Mouse (Mus musculus) neural tube, embryonic 12.5 days (tissue): Measurements from ENCODE around the gene Rnf212b. TPM values are rescaled to one million over a fixed set of nuclear protein-coding genes. Genes with fewer than 3 reads are reported as not detected.

Experiments
- ATAC-seq: fragments of 200-750 bp; cut with Nextera tagmentation; 2 replicates; pipeline ENCODE4 v1.8.0; 2017; ENCODE audit warnings: low read depth, mild to moderate bottlenecking, moderate TSS enrichment, moderate library complexity; ENCODE audit not compliant: low FRiP score
- H3K27ac ChIP-seq: fragments of 300-500 bp; sonication (generic); 2 replicates; pipeline ENCODE4 v1.5.1; 2016
- H3K27me3 ChIP-seq: fragments of 300-500 bp; sonication (generic); replicated peaks from 2 replicates; pipeline ENCODE4 v1.6.1; 2016; ENCODE audit warnings: mild to moderate bottlenecking
- H3K36me3 ChIP-seq: fragments of 300-500 bp; sonication (generic); 2 replicates; pipeline ENCODE4 v1.6.1; 2016; ENCODE audit warnings: mild to moderate bottlenecking
- H3K4me1 ChIP-seq: fragments of 300-500 bp; sonication (generic); 2 replicates; pipeline ENCODE4 v1.6.1; 2016
- H3K4me2 ChIP-seq: fragments of 300-500 bp; sonication (generic); replicated peaks from 2 replicates; pipeline ENCODE4 v1.6.1; 2016; ENCODE audit warnings: mild to moderate bottlenecking
- H3K4me3 ChIP-seq: fragments of 300-500 bp; sonication (generic); 2 replicates; pipeline ENCODE4 v1.5.1; 2016
- H3K9ac ChIP-seq: fragments of 300-500 bp; sonication (generic); 2 replicates; pipeline ENCODE4 v1.6.1; 2016; ENCODE audit warnings: mild to moderate bottlenecking
- H3K9me3 ChIP-seq: fragments of 300-500 bp; sonication (generic); 2 replicates; pipeline ENCODE4 v1.6.1; 2016; ENCODE audit warnings: mild to moderate bottlenecking
- WGBS: fragments of 180-500 bp; shearing (Covaris S2); methylation state at CpG from one replicate; pipeline ENCODE4 v1.1.7; 2016; 5-methylcytosine and 5-hydroxymethylcytosine counted together
- polyA plus RNA-seq: library from polyadenylated mRNA; unstranded; fragments of >200 nt; fragmentation: Nextera tagmentation; extraction: Ambion mirVana; gene quantifications from 2 replicates; pipeline ENCODE4 v1.2.1, GENCODE M21; 2016

Rnf212b gene
- polyA plus RNA-seq, 1 experiment from 2014 or later = not detected

GRCm38 (mm10) chr14:54863501-54864312 is 49.8 kb downstream of the Rnf212b start:
- 0 out of 2 replicates have a peak overlapping the region, but pooled peaks have one; percentile 27 for H3K27ac ChIP-seq
- ATAC-seq = peak; percentile 100
- peaks cover 5% of the 10 kb centered on the region; the same call in 1 of the 2 replicates for H3K4me1 ChIP-seq
- H3K27me3 ChIP-seq = no peaks in the 10 kb centered on the region
- peak overlapping the region; percentile 91 for H3K9ac ChIP-seq
- peak overlapping the region; percentile 77 for H3K4me2 ChIP-seq
- H3K4me3 ChIP-seq = peak overlapping the region; percentile 87
- H3K36me3 ChIP-seq = no peaks in the 10 kb centered on the region
- no peaks in the 10 kb centered on the region for H3K9me3 ChIP-seq
- under 1% methylated on average over 55 of the region's 56 CpGs for WGBS

GRCm38 (mm10) chr14:54864313-54865036 is 50.5 kb downstream of the Rnf212b start:
- Histone ChIP-seq H3K4me2 (peak overlapping the region; percentile 77), H3K9me3 (no peaks in the 10 kb centered on the region), H3K9ac (peak overlapping the region; percentile 91; the same call in 1 of the 2 replicates), H3K4me1 (peaks cover 5% of the 10 kb centered on the region; the same call in 1 of the 2 replicates), H3K36me3 (no peaks in the 10 kb centered on the region), H3K27me3 (no peaks in the 10 kb centered on the region), H3K27ac (no peak overlapping the region), H3K4me3 (peak overlapping the region; percentile 87)
- peak; percentile 26; the same call in 1 of the 2 replicates for ATAC-seq
- WGBS = 18% methylated on average over 21 of the region's 21 CpGs

DNA sequence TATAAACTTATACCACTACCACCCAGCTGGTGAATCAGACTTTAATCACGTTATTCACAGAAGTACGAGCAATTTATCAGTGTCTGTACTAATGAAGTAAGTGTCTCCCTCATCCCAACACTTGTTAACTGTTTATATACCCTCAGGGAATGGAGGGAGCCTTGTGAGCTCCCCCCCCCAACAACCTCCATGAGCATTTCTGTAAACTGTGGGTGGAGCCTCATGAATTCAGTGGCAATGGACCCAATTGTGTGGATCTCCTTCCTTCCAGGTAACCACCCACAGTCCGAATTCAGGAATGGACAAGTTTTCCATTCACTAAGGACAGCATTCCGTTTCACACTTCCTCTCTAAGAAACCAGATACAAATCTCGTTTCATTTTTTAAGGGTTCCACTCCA is 51.7 kb downstream of the Rnf212b start:
- no peak overlapping the region for H3K9ac ChIP-seq
- H3K4me1 ChIP-seq = peaks cover 5% of the 10 kb centered on the region; the same call in 1 of the 2 replicates
- H3K9me3 ChIP-seq = no peaks in the 10 kb centered on the region
- H3K27ac ChIP-seq = no peak overlapping the region
- H3K4me2 ChIP-seq = no peak overlapping the region
- H3K36me3 ChIP-seq = no peaks in the 10 kb centered on the region
- 86% methylated on average over 5 of the region's 5 CpGs for WGBS
- ATAC-seq = no peak
- H3K27me3 ChIP-seq = no peaks in the 10 kb centered on the region
- no peak overlapping the region for H3K4me3 ChIP-seq

- Histone ChIP-seq H3K4me2 (no peak overlapping the region), H3K4me1 (peaks cover 5% of the 10 kb centered on the region; the same call in 1 of the 2 replicates), H3K9ac (no peak overlapping the region), H3K36me3 (no peaks in the 10 kb centered on the region), H3K4me3 (no peak overlapping the region), H3K27me3 (no peaks in the 10 kb centered on the region), H3K9me3 (no peaks in the 10 kb centered on the region), H3K27ac (no peak overlapping the region)
- 71% methylated on average over 3 of the region's 3 CpGs for WGBS
- ATAC-seq = no peak
Measured at GRCm38 (mm10) chr14:54866268-54866667, 52.3 kb downstream of the Rnf212b start.

DNA sequence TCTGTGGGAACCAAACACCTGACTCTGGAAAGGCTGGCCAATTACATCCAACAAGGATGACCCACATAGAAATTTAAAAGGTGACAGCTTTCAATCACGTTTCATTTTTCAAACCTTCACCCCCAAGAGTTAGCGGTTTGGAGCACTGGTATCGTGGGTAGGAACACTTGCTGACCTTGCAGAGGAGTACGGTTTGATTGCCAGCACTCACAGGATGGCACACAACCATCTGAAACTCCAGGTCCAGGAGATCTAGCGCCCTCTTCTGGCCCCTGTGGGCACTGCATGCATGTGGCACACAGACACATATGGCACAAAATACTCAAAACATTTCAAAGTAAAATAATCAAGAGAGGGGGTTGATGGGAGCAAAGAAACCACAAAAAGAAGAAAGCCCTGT is 53.0 kb downstream of the Rnf212b start:
- H3K27ac ChIP-seq = no peak overlapping the region
- H3K27me3 ChIP-seq = no peaks in the 10 kb centered on the region
- H3K4me2 ChIP-seq = no peak overlapping the region
- H3K36me3 ChIP-seq = no peaks in the 10 kb centered on the region
- 55% methylated on average over 5 of the region's 5 CpGs for WGBS
- no peaks in the 10 kb centered on the region for H3K9me3 ChIP-seq
- H3K4me3 ChIP-seq = no peak overlapping the region
- peaks cover 5% of the 10 kb centered on the region; the same call in 1 of the 2 replicates for H3K4me1 ChIP-seq
- no peak for ATAC-seq
- H3K9ac ChIP-seq = no peak overlapping the region

DNA sequence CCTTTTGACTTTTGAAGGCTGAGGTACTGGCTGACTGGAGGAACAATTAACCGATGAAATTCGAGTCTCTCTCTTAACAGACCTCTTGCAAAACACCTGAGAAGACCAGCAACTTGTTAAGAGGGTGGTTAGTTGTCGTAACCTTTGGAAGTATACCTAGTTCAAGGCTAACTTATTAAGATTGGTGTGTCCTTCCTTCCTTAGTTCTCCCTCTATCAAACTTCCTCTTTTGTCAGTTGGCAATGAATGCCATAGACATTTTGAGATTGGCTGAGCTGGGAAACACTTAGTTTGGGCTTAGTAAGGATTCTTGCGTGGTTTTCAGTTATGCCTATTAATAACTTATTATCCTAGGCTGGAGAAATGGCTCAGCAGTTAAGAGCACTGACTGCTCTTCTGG is 54.1 kb downstream of the Rnf212b start:
- no peaks in the 10 kb centered on the region for H3K9me3 ChIP-seq
- H3K4me3 ChIP-seq = no peak overlapping the region
- H3K36me3 ChIP-seq = no peaks in the 10 kb centered on the region
- no peak overlapping the region for H3K9ac ChIP-seq
- WGBS = 84% methylated on average over 4 of the region's 4 CpGs
- no peaks in the 10 kb centered on the region for H3K27me3 ChIP-seq
- no peak overlapping the region for H3K27ac ChIP-seq
- H3K4me1 ChIP-seq = peaks cover 5% of the 10 kb centered on the region; the same call in 1 of the 2 replicates
- H3K4me2 ChIP-seq = no peak overlapping the region
- no peak for ATAC-seq

DNA sequence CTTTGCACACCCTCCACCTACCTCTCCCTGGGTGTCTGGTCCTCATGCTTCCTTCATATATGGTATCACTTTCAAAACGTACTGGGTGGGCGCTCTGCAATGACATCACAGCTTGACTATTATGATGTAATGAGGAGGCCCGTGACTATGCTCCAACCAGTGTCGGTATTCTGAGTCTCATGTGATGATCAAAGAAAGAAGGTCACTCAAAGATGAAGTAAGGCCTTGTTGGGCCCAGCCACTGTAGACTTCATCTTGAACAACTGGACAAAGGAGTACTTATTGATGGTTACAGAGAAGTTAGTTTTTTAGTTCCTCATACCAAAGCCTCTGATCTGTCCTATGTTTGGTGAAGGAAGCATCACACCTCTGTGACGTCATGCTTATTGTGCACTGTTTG is 56.9 kb downstream of the Rnf212b start, which contains the start of gene Homez:
Homez (minus strand) TSS at position 101 of the 400 bp plus-strand sequence.
- 87% methylated on average over 5 of the region's 5 CpGs for WGBS
- no peaks in the 10 kb centered on the region for H3K36me3 ChIP-seq
- ATAC-seq = no peak

DNA sequence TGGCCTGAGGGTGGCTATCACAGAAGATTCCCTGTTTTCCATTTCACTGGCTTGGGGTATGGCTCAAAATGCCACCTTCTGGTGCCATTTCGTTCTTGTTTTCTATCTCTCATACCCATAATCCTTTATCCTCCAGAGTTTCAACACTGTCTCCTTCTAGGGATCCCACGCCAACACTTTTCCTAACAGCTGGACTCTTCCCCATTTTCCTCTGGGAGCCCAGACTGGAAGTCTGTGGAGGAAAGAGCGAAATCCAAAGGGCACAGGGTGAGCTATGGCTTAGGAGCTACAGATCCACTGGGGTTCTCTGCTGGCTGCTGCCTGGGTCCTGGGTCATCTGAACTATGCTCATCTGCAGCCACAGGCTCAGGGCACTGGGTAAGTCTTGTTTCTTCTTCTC is 60.2 kb downstream of the Rnf212b start:
- 96% methylated on average over 3 of the region's 3 CpGs for WGBS
- H3K9ac ChIP-seq = no peak overlapping the region

More for the DNA sequence above, 56.9 kb downstream of the Rnf212b start, which contains the start of gene Homez:
- H3K9ac ChIP-seq = no peak within 1 kb of the TSS
- H3K27ac ChIP-seq = no peak within 1 kb of the TSS
- H3K9me3 ChIP-seq = no peaks in the 10 kb centered on the region
- no peaks in the 10 kb centered on the region for H3K27me3 ChIP-seq
- no peak within 1 kb of the TSS for H3K4me3 ChIP-seq
- H3K4me1 ChIP-seq = peaks cover 6% of the 10 kb centered on the region
- H3K4me2 ChIP-seq = no peak within 1 kb of the TSS

GRCm38 (mm10) chr14:54875844-54876538 is 62.0 kb downstream of the Rnf212b start:
- Histone ChIP-seq H3K27ac (peak overlapping the region; percentile 64), H3K36me3 (no peaks in the 10 kb centered on the region), H3K4me3 (peak overlapping the region; percentile 77), H3K4me1 (peaks cover 14% of the 10 kb centered on the region), H3K4me2 (peak overlapping the region; percentile 99), H3K9me3 (no peaks in the 10 kb centered on the region), H3K9ac (peak overlapping the region; percentile 81), H3K27me3 (no peaks in the 10 kb centered on the region)
- 2% methylated on average over 36 of the region's 36 CpGs for WGBS
- ATAC-seq = peak; percentile 57

More for the DNA sequence above, 60.2 kb downstream of the Rnf212b start:
- H3K36me3 ChIP-seq = no peaks in the 10 kb centered on the region
- H3K27ac ChIP-seq = no peak overlapping the region
- no peak overlapping the region for H3K4me2 ChIP-seq
- ATAC-seq = no peak
- H3K4me3 ChIP-seq = no peak overlapping the region
- H3K4me1 ChIP-seq = peaks cover 14% of the 10 kb centered on the region
- no peaks in the 10 kb centered on the region for H3K9me3 ChIP-seq
- H3K27me3 ChIP-seq = no peaks in the 10 kb centered on the region

GRCm38 (mm10) chr14:54876539-54877047 is 62.7 kb downstream of the Rnf212b start:
- peak; percentile 92 for ATAC-seq
- H3K36me3 ChIP-seq = no peaks in the 10 kb centered on the region
- peak overlapping the region; percentile 64 for H3K27ac ChIP-seq
- H3K9me3 ChIP-seq = no peaks in the 10 kb centered on the region
- H3K4me1 ChIP-seq = peaks cover 14% of the 10 kb centered on the region
- peak overlapping the region; percentile 77 for H3K4me3 ChIP-seq
- peak overlapping the region; percentile 99 for H3K4me2 ChIP-seq
- H3K27me3 ChIP-seq = no peaks in the 10 kb centered on the region
- under 1% methylated on average over 67 of the region's 72 CpGs for WGBS
- H3K9ac ChIP-seq = peak overlapping the region; percentile 81

GRCm38 (mm10) chr14:54877048-54877715 is 63.2 kb downstream of the Rnf212b start, which contains the start of gene Ppp1r3e:
Gene Ppp1r3e (minus strand): TSS chr14:54877550.
- Histone ChIP-seq H3K4me1 (peaks cover 14% of the 10 kb centered on the region), H3K36me3 (no peaks in the 10 kb centered on the region), H3K9ac (peak within 1 kb of the TSS; percentile 81), H3K4me3 (peak within 1 kb of the TSS; percentile 77), H3K4me2 (peak within 1 kb of the TSS; percentile 99), H3K27ac (peak within 1 kb of the TSS; percentile 64), H3K9me3 (no peaks in the 10 kb centered on the region), H3K27me3 (no peaks in the 10 kb centered on the region)
- whole genome bisulfite sequencing = under 1% methylated on average over 61 of the region's 61 CpGs
- peak; percentile 75 for ATAC-seq
